Mouse (Mus musculus): ENCODE data around the gene Tbx5.

Tbx5 gene

GRCm38 (mm10) chr5:119808713-119809112 is 23.8 kb upstream of the Tbx5 start:
- in situ Hi-C loops (cut with MboI; ENCODE audit: unreplicated experiment in 2 of 2): no loop called here

- in situ Hi-C loops (cut with MboI; ENCODE audit: unreplicated experiment in 2 of 2): no loop called here
Observed at GRCm38 (mm10) chr5:119810994-119811690, 21.3 kb upstream of the Tbx5 start.

- in situ Hi-C loops (cut with MboI; ENCODE audit: unreplicated experiment in 2 of 2): no loop called here
Observed at GRCm38 (mm10) chr5:119815247-119815646, 17.2 kb upstream of the Tbx5 start.

GRCm38 (mm10) chr5:119820452-119820851 is 12.0 kb upstream of the Tbx5 start:
- in situ Hi-C loops (cut with MboI; ENCODE audit: unreplicated experiment in 2 of 2): no loop called here

GRCm38 (mm10) chr5:119821506-119821905 is 11.0 kb upstream of the Tbx5 start:
- in situ Hi-C loops (cut with MboI; ENCODE audit: unreplicated experiment in 2 of 2): no loop called here

DNA sequence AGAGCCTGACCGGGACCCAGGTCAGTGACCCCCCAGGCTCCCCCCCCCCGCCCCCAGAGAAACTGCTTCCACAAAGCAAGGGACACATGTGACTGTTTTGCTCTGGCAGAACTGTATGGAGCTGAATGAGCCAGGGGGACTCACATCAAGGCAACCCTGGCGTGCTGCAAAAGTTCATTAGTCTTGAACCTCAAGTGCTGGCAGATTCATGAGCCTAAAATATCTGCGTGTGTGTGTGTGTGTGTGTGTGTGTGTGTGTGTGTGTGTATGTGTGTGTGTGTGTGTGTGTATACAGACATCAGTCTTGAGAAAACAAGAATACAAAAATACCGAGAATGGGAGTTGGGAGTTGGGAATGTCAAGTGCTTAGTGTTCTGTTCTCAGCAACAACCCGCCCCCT is 5.1 kb upstream of the Tbx5 start:
- in situ Hi-C loops (cut with MboI; ENCODE audit: unreplicated experiment in 2 of 2): no loop called here

GRCm38 (mm10) chr5:119830611-119831010 is 1.9 kb upstream of the Tbx5 start:
- in situ Hi-C loops (cut with MboI; ENCODE audit: unreplicated experiment in 2 of 2): no loop called here

DNA sequence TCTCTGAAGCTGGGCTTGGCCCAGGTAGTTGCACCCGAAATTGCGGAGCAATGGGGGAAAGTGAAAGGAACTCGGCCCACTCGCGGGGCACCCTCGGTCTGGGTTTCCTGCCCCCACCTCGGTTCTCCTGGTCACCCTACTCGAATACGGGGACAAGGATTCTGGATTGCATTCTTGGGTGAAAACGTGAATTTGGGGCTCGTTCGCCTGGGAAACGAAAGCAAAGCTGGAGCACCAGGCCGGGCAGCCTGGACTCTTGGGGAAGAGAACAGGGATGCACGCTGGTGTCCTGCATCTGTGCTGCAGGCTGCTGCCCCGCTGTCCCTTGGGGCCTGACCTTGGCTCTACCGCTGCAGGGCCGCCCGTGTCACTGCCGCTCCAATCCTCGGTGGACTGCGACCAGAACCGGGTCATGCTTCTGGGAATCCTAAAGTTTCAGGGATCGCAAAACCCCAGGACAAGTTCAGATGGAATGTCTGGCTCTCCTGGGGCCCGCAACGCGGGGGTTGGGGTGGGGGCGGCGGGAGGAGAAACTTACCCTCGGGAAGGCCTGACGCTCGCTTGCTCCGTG is 1.2 kb upstream of the Tbx5 start:
- in situ Hi-C loops (cut with MboI; ENCODE audit: unreplicated experiment in 2 of 2): no loop called here

DNA sequence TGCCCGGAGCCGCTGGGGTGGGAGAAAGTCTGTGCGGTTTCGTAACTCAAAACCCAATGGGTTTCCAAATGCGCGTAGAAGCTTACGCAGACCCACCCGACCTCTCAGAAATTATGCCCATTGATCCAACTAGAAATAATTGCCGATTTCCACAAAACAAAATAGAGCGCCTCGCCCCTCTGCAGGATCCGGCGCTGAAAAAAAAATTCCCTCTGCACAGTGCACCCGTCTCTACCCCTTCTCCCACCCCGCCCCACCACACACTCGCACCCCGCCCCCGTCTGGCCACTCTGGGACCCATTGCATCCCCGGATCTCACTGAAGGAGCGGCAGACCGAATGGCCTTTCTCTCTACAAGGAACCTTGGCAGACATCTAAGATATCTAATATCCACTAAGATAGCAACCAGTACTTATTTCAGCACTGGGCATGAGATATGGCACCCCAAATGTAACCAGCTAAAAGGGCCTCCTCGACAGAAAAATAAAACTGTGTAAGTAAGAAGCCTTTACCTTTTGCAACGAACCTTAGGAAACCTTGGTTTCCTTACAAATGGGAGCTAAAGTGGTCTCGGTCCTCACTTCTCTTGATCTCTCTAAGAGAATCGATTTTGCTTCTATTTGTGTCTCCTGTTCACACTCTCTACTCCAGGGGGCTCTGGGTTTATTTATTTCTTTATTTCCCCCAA is 533 bp upstream of the Tbx5 start:
- in situ Hi-C loops (cut with MboI; ENCODE audit: unreplicated experiment in 2 of 2): no loop called here

DNA sequence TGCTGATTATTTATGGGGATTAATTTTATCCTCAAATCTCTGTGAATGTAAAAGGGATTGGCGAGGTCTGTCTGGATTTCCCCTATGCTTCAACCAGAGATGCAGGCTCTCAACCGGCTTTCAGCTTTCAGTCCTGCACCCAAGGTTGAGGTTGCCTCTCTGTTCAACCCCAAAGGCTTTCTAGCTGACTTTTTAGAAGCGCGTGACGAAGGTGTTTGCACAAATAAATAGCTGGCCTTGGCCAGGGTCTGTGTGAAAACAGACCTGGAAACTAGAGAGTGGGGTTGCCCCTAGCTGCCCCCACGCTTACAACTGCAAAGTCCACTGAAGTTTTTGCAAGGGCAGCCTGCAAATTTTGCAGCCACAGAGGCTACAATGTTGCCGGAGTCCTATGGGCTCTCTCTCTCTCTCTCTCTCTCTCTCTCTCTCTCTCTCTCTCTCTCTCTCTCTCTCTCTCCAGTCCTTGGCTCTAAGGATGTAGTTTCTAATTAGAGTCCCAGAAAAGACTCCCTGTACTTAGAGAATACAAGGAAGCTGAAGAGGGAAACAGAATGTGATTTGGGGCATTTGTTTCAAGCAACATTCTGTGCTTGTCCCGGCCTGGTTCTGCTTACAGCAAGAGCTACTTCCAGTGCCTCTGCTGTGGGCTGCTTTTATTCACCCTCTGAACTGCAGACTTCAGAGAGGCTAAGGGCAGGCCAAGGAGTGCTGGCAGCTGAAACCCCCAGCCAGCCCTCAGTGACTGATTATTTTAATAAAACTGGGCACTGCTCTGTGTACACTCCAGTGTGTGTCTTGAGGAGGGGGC is 959 bp downstream of the Tbx5 start:
- in situ Hi-C loops (cut with MboI; ENCODE audit: unreplicated experiment in 2 of 2): no loop called here

- in situ Hi-C loops (cut with MboI; ENCODE audit: unreplicated experiment in 2 of 2): no loop called here
Observed at GRCm38 (mm10) chr5:119834031-119834403, 1.5 kb downstream of the Tbx5 start.

DNA sequence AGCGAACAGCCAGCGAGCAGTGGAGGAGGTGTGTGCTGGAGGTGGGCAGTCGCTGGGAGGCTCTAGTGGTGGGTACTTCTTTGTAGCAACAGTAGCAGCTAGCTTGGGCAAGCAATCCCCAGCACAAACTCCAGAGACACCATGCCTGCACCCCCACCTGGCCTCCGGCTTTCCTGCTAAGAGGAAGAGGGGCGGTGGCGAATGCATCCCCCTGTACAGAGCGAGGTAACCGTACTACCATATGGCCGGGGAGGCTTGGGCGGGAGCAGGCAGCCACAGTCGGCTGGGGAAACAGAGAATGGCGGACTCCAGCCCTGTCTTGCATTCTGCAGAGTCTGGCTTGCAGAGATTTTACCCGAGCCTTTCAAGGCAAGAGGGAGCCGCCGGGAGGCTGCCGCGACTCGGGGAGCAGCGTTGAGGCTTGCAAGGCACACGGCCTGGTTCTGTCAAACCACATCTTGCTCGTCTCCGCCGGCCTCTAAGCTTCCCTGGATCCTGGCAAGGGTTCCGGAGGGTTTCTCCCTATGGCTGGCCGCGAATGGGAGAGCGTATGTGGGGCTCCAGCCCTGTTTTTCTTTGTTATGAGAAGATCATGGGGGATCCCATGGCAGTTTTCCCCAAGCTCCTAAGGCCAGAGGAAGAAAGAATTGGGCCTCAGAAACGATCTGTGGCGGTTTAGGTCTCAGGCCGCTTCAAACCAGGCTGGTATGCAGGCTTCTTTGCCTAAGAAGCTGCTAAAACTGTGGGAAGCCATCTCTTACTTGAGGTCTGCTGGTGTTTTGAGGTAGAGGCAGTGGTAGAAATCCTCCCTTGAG is 2.8 kb downstream of the Tbx5 start:
- in situ Hi-C loops (cut with MboI; ENCODE audit: unreplicated experiment in 2 of 2): no loop called here

DNA sequence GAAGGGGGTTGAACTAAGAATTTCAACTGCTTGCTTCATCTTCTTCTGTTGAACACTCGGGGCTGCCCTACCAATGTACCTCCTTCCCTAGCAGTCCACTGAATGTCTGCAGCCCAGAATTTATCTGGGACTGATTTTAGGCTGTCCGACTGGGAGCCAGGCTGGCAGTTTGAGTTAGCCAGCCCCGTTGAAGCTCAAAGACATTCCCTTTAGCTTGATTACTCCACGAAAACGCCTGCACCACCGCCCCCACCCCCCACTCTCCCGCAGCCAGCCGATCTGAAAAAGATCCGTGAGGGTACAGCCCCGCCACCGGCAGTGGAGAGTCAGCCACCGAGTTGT is 3.4 kb downstream of the Tbx5 start:
- in situ Hi-C loops (cut with MboI; ENCODE audit: unreplicated experiment in 2 of 2): no loop called here

GRCm38 (mm10) chr5:119836618-119837305 is 4.3 kb downstream of the Tbx5 start:
- in situ Hi-C loops (cut with MboI; ENCODE audit: unreplicated experiment in 2 of 2): no loop called here

GRCm38 (mm10) chr5:119837306-119837675 is 4.8 kb downstream of the Tbx5 start:
- in situ Hi-C loops (cut with MboI; ENCODE audit: unreplicated experiment in 2 of 2): no loop called here

- in situ Hi-C loops (cut with MboI; ENCODE audit: unreplicated experiment in 2 of 2): no loop called here
Observed at GRCm38 (mm10) chr5:119837861-119838260, 5.4 kb downstream of the Tbx5 start.

GRCm38 (mm10) chr5:119838441-119838840 is 6.0 kb downstream of the Tbx5 start:
- in situ Hi-C loops (cut with MboI; ENCODE audit: unreplicated experiment in 2 of 2): no loop called here

GRCm38 (mm10) chr5:119839156-119839555 is 6.7 kb downstream of the Tbx5 start:
- in situ Hi-C loops (cut with MboI; ENCODE audit: unreplicated experiment in 2 of 2): no loop called here

- in situ Hi-C loops (cut with MboI; ENCODE audit: unreplicated experiment in 2 of 2): no loop called here
Observed at GRCm38 (mm10) chr5:119839616-119840368, 7.3 kb downstream of the Tbx5 start.

All from v-Abl transformed pro-B cells (cell line).